Mouse (Mus musculus) MEL (cell line): ENCODE results near the gene Ctnnd2. TPM values are rescaled to one million over a fixed set of nuclear protein-coding genes. Genes with fewer than 3 reads are reported as not detected.

ENCODE experiments used
- DNase-seq: peaks from one replicate; pipeline ENCODE4 v3.0.0; 2011; ENCODE audit warnings: low read depth, low spot score
- H3K27ac ChIP-seq: 2 replicates; pipeline ENCODE4 v1.5.1; 2012; ENCODE audit warnings: low read depth, mild to moderate bottlenecking, control low read depth, low read length, moderate library complexity; ENCODE audit not compliant: control insufficient read depth
- H3K27me3 ChIP-seq, 2 experiments: fragments of 150-350 bp in 1 of 2; sonication (generic) in 1 of 2; 2 replicates each; pipeline ENCODE4 v1.6.1; 2012; ENCODE audit warnings: low read length in 2 of 2, mild to moderate bottlenecking in 2 of 2, improper control_type of control experiment in 1 of 2, moderate library complexity in 1 of 2; ENCODE audit not compliant: insufficient read depth in 2 of 2, control insufficient read depth in 1 of 2
- H3K36me3 ChIP-seq, 2 experiments: 2 replicates each; pipeline ENCODE4 v1.6.1; 2012 to 2014; ENCODE audit warnings: low read length in 2 of 2, improper control_type of control experiment in 1 of 2, inconsistent platforms in 1 of 2, mild to moderate bottlenecking in 1 of 2; ENCODE audit not compliant: insufficient read depth in 2 of 2, control insufficient read depth in 1 of 2
- H3K4me1 ChIP-seq, 2 experiments: fragments of 150-350 bp in 1 of 2; sonication (generic) in 1 of 2; 2 replicates each; pipeline ENCODE4 v1.6.1; 2012; ENCODE audit warnings: low read length in 2 of 2, improper control_type of control experiment in 1 of 2, mild to moderate bottlenecking in 1 of 2; ENCODE audit not compliant: insufficient read depth in 2 of 2, control insufficient read depth in 1 of 2
- H3K4me3 ChIP-seq, 2 experiments: fragments of 150-350 bp in 1 of 2; sonication (generic) in 1 of 2; 2 replicates each; pipeline ENCODE4 v1.5.1; 2012; ENCODE audit warnings: low read depth in 2 of 2, low read length in 2 of 2, mild to moderate bottlenecking in 2 of 2, moderate library complexity in 2 of 2, control low read depth in 1 of 2, improper control_type of control experiment in 1 of 2; ENCODE audit not compliant: control insufficient read depth in 1 of 2, insufficient read depth in 1 of 2
- H3K79me2 ChIP-seq: 2 replicates; pipeline ENCODE4 v1.6.1; 2012; ENCODE audit warnings: mild to moderate bottlenecking, low read length, moderate library complexity; ENCODE audit not compliant: control insufficient read depth, poor library complexity, insufficient read depth
- H3K9ac ChIP-seq: 2 replicates; pipeline ENCODE4 v1.6.1; 2012; ENCODE audit warnings: low read depth, mild to moderate bottlenecking, control low read depth, low read length, moderate library complexity; ENCODE audit not compliant: control insufficient read depth, poor library complexity, severe bottlenecking
- H3K9me3 ChIP-seq: fragments of 150-350 bp; sonication (generic); replicated peaks from 2 replicates; pipeline ENCODE4 v1.6.1; 2012; ENCODE audit warnings: mild to moderate bottlenecking, low read length, improper control_type of control experiment, moderate library complexity; ENCODE audit not compliant: insufficient read depth
- CHD1 ChIP-seq: IDR thresholded peaks from 2 replicates; pipeline ENCODE4 v1.6.1; 2012; ENCODE audit warnings: low read depth, mild to moderate bottlenecking, inconsistent platforms, low read length, improper control_type of control experiment
- CHD2 ChIP-seq: IDR thresholded peaks from 2 replicates; pipeline ENCODE4 v1.6.1; 2011; ENCODE audit warnings: low read length, improper control_type of control experiment
- CTCF ChIP-seq, 3 experiments: IDR thresholded peaks in 2 of 3; conservative IDR thresholded peaks in 1 of 3; 2 replicates each; pipeline ENCODE4 v1.5.1; 2011 to 2012; ENCODE audit warnings: low read length in 3 of 3, low read depth in 2 of 3, mild to moderate bottlenecking in 2 of 3, improper control_type of control experiment in 1 of 3, inconsistent platforms in 1 of 3, mixed read lengths in 1 of 3, moderate library complexity in 1 of 3; ENCODE audit not compliant: control insufficient read depth in 1 of 3, insufficient read depth in 1 of 3, poor library complexity in 1 of 3, severe bottlenecking in 1 of 3
- ELF1 ChIP-seq: IDR thresholded peaks from 2 replicates; pipeline ENCODE4 v1.6.1; 2014; ENCODE audit warnings: low read depth, mild to moderate bottlenecking, inconsistent platforms, low read length, improper control_type of control experiment, moderate library complexity
- ETS1 ChIP-seq: IDR thresholded peaks from 2 replicates; pipeline ENCODE4 v1.6.1; 2012; ENCODE audit warnings: low read depth, mild to moderate bottlenecking, inconsistent platforms, low read length, improper control_type of control experiment, moderate library complexity
- GABPA ChIP-seq: IDR thresholded peaks from 2 replicates; pipeline ENCODE4 v1.6.1; 2012; ENCODE audit warnings: low read depth, mild to moderate bottlenecking, inconsistent platforms, low read length, improper control_type of control experiment, moderate library complexity
- HCFC1 ChIP-seq: IDR thresholded peaks from 2 replicates; pipeline ENCODE4 v1.6.1; 2012; ENCODE audit warnings: low read depth, mild to moderate bottlenecking, inconsistent platforms, low read length, improper control_type of control experiment, moderate library complexity
- MAZ ChIP-seq: IDR thresholded peaks from 2 replicates; pipeline ENCODE4 v1.6.1; 2012; ENCODE audit warnings: low read depth, mild to moderate bottlenecking, inconsistent platforms, low read length, improper control_type of control experiment
- MXI1 ChIP-seq: IDR thresholded peaks from 2 replicates; pipeline ENCODE4 v1.6.1; 2011; ENCODE audit warnings: mild to moderate bottlenecking, low read depth, low read length, improper control_type of control experiment
- NELFE ChIP-seq: IDR thresholded peaks from 2 replicates; pipeline ENCODE4 v1.6.1; 2011; ENCODE audit warnings: low read depth, low read length, improper control_type of control experiment
- POLR2A ChIP-seq, 2 experiments: IDR thresholded peaks; 2 replicates each; pipeline ENCODE4 v1.6.1; 2011 to 2012; ENCODE audit warnings: low read length in 2 of 2, mild to moderate bottlenecking in 2 of 2, control low read depth in 1 of 2, improper control_type of control experiment in 1 of 2, low read depth in 1 of 2, moderate library complexity in 1 of 2; ENCODE audit not compliant: control insufficient read depth in 1 of 2, insufficient read depth in 1 of 2, poor library complexity in 1 of 2
- POLR2AphosphoS2 ChIP-seq: IDR thresholded peaks from 2 replicates; pipeline ENCODE4 v1.6.1; 2011; ENCODE audit warnings: low read length, improper control_type of control experiment
- SIN3A ChIP-seq: IDR thresholded peaks from 2 replicates; pipeline ENCODE4 v1.6.1; 2012; ENCODE audit warnings: low read length, improper control_type of control experiment, inconsistent platforms
- SMC3 ChIP-seq: IDR thresholded peaks from 2 replicates; pipeline ENCODE4 v1.6.1; 2011; ENCODE audit warnings: low read depth, low read length, improper control_type of control experiment
- TAL1 ChIP-seq: IDR thresholded peaks from 2 replicates; pipeline ENCODE4 v1.6.1; 2012; ENCODE audit warnings: mild to moderate bottlenecking, inconsistent platforms, low read length, moderate library complexity, mixed read lengths
- TCF12 ChIP-seq: IDR thresholded peaks from 2 replicates; pipeline ENCODE4 v1.6.1; 2014; ENCODE audit warnings: low read depth, mild to moderate bottlenecking, inconsistent platforms, low read length, improper control_type of control experiment, moderate library complexity
- ZC3H11A ChIP-seq: IDR thresholded peaks from 2 replicates; pipeline ENCODE4 v1.6.1; 2012; ENCODE audit warnings: low read depth, mild to moderate bottlenecking, inconsistent platforms, low read length, improper control_type of control experiment
- ZMIZ1 ChIP-seq: IDR thresholded peaks from 2 replicates; pipeline ENCODE4 v1.6.1; 2012; ENCODE audit warnings: low read depth, mild to moderate bottlenecking, inconsistent platforms, low read length, improper control_type of control experiment, moderate library complexity
- polyA plus RNA-seq, 2 experiments: library from polyadenylated mRNA; stranded (reverse) in 1 of 2; unstranded in 1 of 2; fragments of >175 nt in 1 of 2; fragments of >200 nt in 1 of 2; gene quantifications; 2 replicates each; pipeline versions ENCODE4 v1.2.1 to v1.2.4; 2012; ENCODE audit warnings: low replicate concordance in 2 of 2, low read depth in 1 of 2; ENCODE audit not compliant: insufficient read length in 2 of 2, insufficient read depth in 1 of 2, missing spikeins in 1 of 2
- total RNA-seq: library from RNA; depleted of rRNA; stranded (reverse); fragments of 300-350 nt; gene quantifications from 2 replicates; pipeline ENCODE4 v1.2.3, GENCODE M21; 2012

Gene Ctnnd2
- total and polyA plus RNA-seq, 3 experiments = 0.03 TPM; not detected in 2

- TF ChIP-seq ZMIZ1 = no peak
- TF ChIP-seq NELFE = no peak
- TF ChIP-seq SMC3 = no peak
- no peak for TF ChIP-seq ELF1
- no peak for TF ChIP-seq CHD1
- no peak for TF ChIP-seq MXI1
- TF ChIP-seq ETS1 = no peak
- no peak for TF ChIP-seq CTCF (IDR thresholded peaks at IDR 0.05 in 2 of 3, conservative IDR thresholded peaks at IDR 0.05 in 1 of 3; ENCODE audit: control insufficient read depth in 1 of 3, insufficient read depth in 1 of 3, low read depth in 2 of 3, low read length in 3 of 3, poor library complexity in 1 of 3, severe bottlenecking in 1 of 3)
- TF ChIP-seq SIN3A = no peak
- TF ChIP-seq CHD2 = no peak
- no peak for TF ChIP-seq GABPA
- no peak for TF ChIP-seq POLR2A (IDR thresholded peaks at IDR 0.05; ENCODE audit: control insufficient read depth in 1 of 2, insufficient read depth in 1 of 2, low read depth in 1 of 2, low read length in 2 of 2, poor library complexity in 1 of 2)
- DNase-seq = no peak
- Histone ChIP-seq H3K9me3 (no peaks in the 10 kb centered on the region), H3K4me1 (no peaks in the 10 kb centered on the region), H3K27ac (no peak overlapping the region), H3K4me3 (no peak overlapping the region), H3K9ac (no peak overlapping the region), H3K79me2 (no peaks in the 10 kb centered on the region), H3K27me3 (no peaks in the 10 kb centered on the region), H3K36me3 (no peaks in the 10 kb centered on the region)
Observed at GRCm38 (mm10) chr15:30610613-30611012, 438.2 kb downstream of the Ctnnd2 start.

GRCm38 (mm10) chr15:30615451-30615850, 443.1 kb downstream of the Ctnnd2 start:
- Histone ChIP-seq H3K4me1 (no peaks in the 10 kb centered on the region), H3K79me2 (no peaks in the 10 kb centered on the region), H3K27ac (no peak overlapping the region), H3K4me3 (no peak overlapping the region), H3K9me3 (no peaks in the 10 kb centered on the region), H3K27me3 (no peaks in the 10 kb centered on the region; a peak in 1 of 4 replicates), H3K36me3 (no peaks in the 10 kb centered on the region), H3K9ac (no peak overlapping the region)
- no peak for TF ChIP-seq HCFC1
- no peak for DNase-seq

- Histone ChIP-seq H3K9me3 (no peaks in the 10 kb centered on the region), H3K27ac (no peak overlapping the region)
Observed at GRCm38 (mm10) chr15:30616861-30617260, 444.5 kb downstream of the Ctnnd2 start.

More at GRCm38 (mm10) chr15:30616861-30617260, 444.5 kb downstream of the Ctnnd2 start:
- Histone ChIP-seq H3K9ac (no peak overlapping the region), H3K4me1 (no peaks in the 10 kb centered on the region), H3K4me3 (no peak overlapping the region), H3K79me2 (no peaks in the 10 kb centered on the region), H3K36me3 (no peaks in the 10 kb centered on the region), H3K27me3 (no peaks in the 10 kb centered on the region; a peak in 1 of 4 replicates)
- DNase-seq = no peak
- TF ChIP-seq MAZ = no peak
- TF ChIP-seq ZC3H11A = no peak
- TF ChIP-seq TAL1 = no peak
- no peak for TF ChIP-seq POLR2AphosphoS2
- no peak for TF ChIP-seq TCF12
- TF ChIP-seq GABPA = no peak
- TF ChIP-seq HCFC1 = no peak
- no peak for TF ChIP-seq MXI1
